ENCODE assay signal across 30 mouse cellular contexts in the genomic region with DNA sequence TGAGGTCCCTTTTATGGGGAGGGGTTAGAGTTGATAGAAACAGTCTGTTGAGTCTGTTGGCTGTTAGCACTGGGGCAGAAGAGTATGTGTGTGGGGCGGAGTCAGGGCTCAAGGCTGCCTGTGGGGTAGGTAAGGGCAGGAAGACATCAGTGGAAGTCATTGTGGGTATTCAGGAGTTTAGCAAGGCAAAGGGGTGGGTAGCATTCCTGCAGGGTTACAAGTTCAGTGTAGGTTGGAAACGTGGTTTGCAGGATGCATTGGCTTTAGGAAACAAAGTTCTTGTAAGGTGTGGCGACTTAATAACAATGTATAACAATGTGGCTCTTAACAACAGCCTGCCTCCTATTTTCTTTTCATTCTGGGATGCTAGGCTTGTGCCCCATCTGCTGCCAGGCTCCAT. TPM values are rescaled to one million over a fixed set of nuclear protein-coding genes. Genes with fewer than 3 reads are reported as not detected.
DNase-seq lines count a peak whose midpoint lies in the region; ATAC-seq and TF ChIP-seq lines count a peak whose summit lies in the region.
"Had no signal": no experiment of that assay in that cellular context is flagged by ENCODE, and none has a peak within 500 bp of the region (broad histone marks: within the 10 kb centered on the region; RNA-seq: fewer than 3 reads in every experiment).

No protein-coding gene starts in this region.

- DNase-seq in ES-CJ7 (ENCODE audit: low read depth, low spot score) (peak; percentile 71), R1 (ENCODE audit: low read depth, low spot score) (peak; percentile 88), ZHBTc4 (ENCODE audit: low read depth, low spot score) (peak; percentile 85)
- DNase-seq in testis, postnatal 14 days (ENCODE audit: low spot score): no peak
- DNase-seq in layer of hippocampus, adult 2 months (ENCODE audit: low spot score in 2 of 2): no peak
- DNase-seq in lung, postnatal 0 days (ENCODE audit: low spot score): no peak
- no peak for DNase-seq in thymus, adult 18-20 months
- DNase-seq: adrenal gland, adult 2 months; adrenal gland, adult 8-10 months; adrenal gland, postnatal 10 days; adrenal gland, postnatal 14 days; adrenal gland, postnatal 25 days; adrenal gland, postnatal 36 days; B cell, adult 2 months; cerebellum, adult 11 months; cerebellum, adult 11-12 months; cerebellum, adult 18-20 months; cerebellum, adult 2 months; cerebellum, adult 8-10 months; cerebellum, adult 9-10 months had no signal

- no peak overlapping the region for H3K27ac ChIP-seq in layer of hippocampus, adult 2 months
- no peak overlapping the region for H3K27ac ChIP-seq in lung, postnatal 0 days (ENCODE audit: low read length)

- TF ChIP-seq CTCF in E14TG2a.4 (conservative IDR thresholded peaks at IDR 0.05; ENCODE audit: low read length): no peak
- TF ChIP-seq CTCF in layer of hippocampus, adult 2 months (conservative IDR thresholded peaks at IDR 0.05): no peak
- no peak for TF ChIP-seq CTCF in lung, postnatal 0 days (IDR thresholded peaks at IDR 0.05)

- TF ChIP-seq EP300 in lung, postnatal 0 days (IDR thresholded peaks at IDR 0.05): no peak

- no peak overlapping the region for H3K9ac ChIP-seq in lung, postnatal 0 days (replicated peaks; ENCODE audit: low read depth)

- peaks cover 48% of the 10 kb centered on the region for H3K4me1 ChIP-seq in E14TG2a.4 (replicated peaks; ENCODE audit: low read depth, low read length)
- no peaks in the 10 kb centered on the region for H3K4me1 ChIP-seq in lung, postnatal 0 days (ENCODE audit: insufficient read depth, low read depth, low read length)

- 0 out of 2 replicates have a peak overlapping the region, but pooled peaks have one; percentile 39 for H3K4me3 ChIP-seq in E14TG2a.4 (replicated peaks; ENCODE audit: low read length)
- no peak overlapping the region for H3K4me3 ChIP-seq in layer of hippocampus, adult 2 months
- no peak overlapping the region for H3K4me3 ChIP-seq in lung, postnatal 0 days (ENCODE audit: low read depth, low read length)

- 63% methylated on average over 3 of the region's 3 CpGs for WGBS in lung, postnatal 0 days

- no peaks in the 10 kb centered on the region for H3K27me3 ChIP-seq in E14TG2a.4 (ENCODE audit: insufficient read depth, low read length)
- no peaks in the 10 kb centered on the region for H3K27me3 ChIP-seq in lung, postnatal 0 days (replicated peaks; ENCODE audit: insufficient read depth, low read length)
- H3K27me3 ChIP-seq: Patski had no signal

- H3K9me3 ChIP-seq in E14TG2a.4 (ENCODE audit: low read length): no peaks in the 10 kb centered on the region
- no peaks in the 10 kb centered on the region for H3K9me3 ChIP-seq in lung, postnatal 0 days (ENCODE audit: low read length)
- H3K9me3 ChIP-seq: G1E had no signal

- no peak for ATAC-seq in lung, postnatal 0 days
- ATAC-seq: activated CD4-positive, CD25-positive, alpha-beta regulatory T cell, adult 4 months; CD4-positive, CD25-positive, alpha-beta regulatory T cell, adult 4 months; Patski had no signal

- no peaks in the 10 kb centered on the region for H3K36me3 ChIP-seq in E14TG2a.4 (ENCODE audit: insufficient read depth, low read length)
- no peaks in the 10 kb centered on the region for H3K36me3 ChIP-seq in lung, postnatal 0 days (ENCODE audit: insufficient read depth, low read length)
- H3K36me3 ChIP-seq: G1E had no signal

- no peak overlapping the region for H3K4me2 ChIP-seq in lung, postnatal 0 days (replicated peaks; ENCODE audit: low read depth, low read length)

RNA-seq across cellular contexts. Expression of a gene that starts 1.6 kb away (rescaled TPM):
- not detected for total RNA-seq in layer of hippocampus, adult 2 months (2021)
- 0.21 and 0.31 TPM in 2 replicates for polyA plus RNA-seq in lung, postnatal 0 days (2015; fragmentation: Nextera tagmentation; extraction: Ambion mirVana)
- total RNA-seq: CH12.LX had no signal
- polyA plus RNA-seq: C2C12, Patski had no signal

RNA-seq across cellular contexts. Expression of a gene that starts 26.3 kb away (rescaled TPM):
- not detected for total RNA-seq in layer of hippocampus, adult 2 months (2021)
- 0.20 and 0.31 TPM in 2 replicates for polyA plus RNA-seq in lung, postnatal 0 days (2015; fragmentation: Nextera tagmentation; extraction: Ambion mirVana)
- polyA plus RNA-seq: C2C12 had no signal

RNA-seq across cellular contexts. Expression of a gene that starts 39.5 kb away (rescaled TPM):
- 10 to 100 TPM; 70.9 to 73.9 TPM for total RNA-seq in layer of hippocampus, adult 2 months (2021)
- 0.48 and 0.70 TPM in 2 replicates for polyA plus RNA-seq in lung, postnatal 0 days (2015; fragmentation: Nextera tagmentation; extraction: Ambion mirVana)
- polyA plus RNA-seq: C2C12 had no signal

RNA-seq across cellular contexts. Expression of a gene that starts 44.1 kb away (rescaled TPM):
- not detected for total RNA-seq in layer of hippocampus, adult 2 months (2021)
- polyA plus RNA-seq in lung, postnatal 0 days (2015; fragmentation: Nextera tagmentation; extraction: Ambion mirVana): 0.30 and 0.60 TPM in 2 replicates
- total RNA-seq: adrenal gland, adult 18-20 months; adrenal gland, adult 2 months; adrenal gland, adult 8-10 months; adrenal gland, postnatal 10 days; adrenal gland, postnatal 14 days; adrenal gland, postnatal 25 days; adrenal gland, postnatal 36 days; adrenal gland, postnatal 4 days; CH12.LX; G1E; MEL had no signal
- polyA plus RNA-seq: activated CD4-positive, CD25-positive, alpha-beta regulatory T cell, adult 4 months; adrenal gland, adult 2 months; C2C12; CD4-positive, CD25-positive, alpha-beta regulatory T cell, adult 4 months; cerebellum, adult 2 months; G1E; Patski had no signal

Comparison
In these comparisons a context has a peak if more than half of its experiments do, and no peak if none do; other contexts are left out.
1. DNase-seq: peak in ES-CJ7 (single experiment), R1 (single experiment) and ZHBTc4 (single experiment); none in testis, postnatal 14 days (single experiment), layer of hippocampus, adult 2 months (0 of 2), lung, postnatal 0 days (single experiment) and thymus, adult 18-20 months (0 of 2).